Mouse (Mus musculus): ENCODE results near the gene Rptn. TPM values are rescaled to one million over a fixed set of nuclear protein-coding genes. Genes with fewer than 3 reads are reported as not detected.

Gene Rptn
- polyA plus RNA-seq, 2 experiments: not detected

GRCm38 (mm10) chr3:93368171-93368570, 25.3 kb upstream of the Rptn start:
- no peak overlapping the region for H3K4me3 ChIP-seq (replicated peaks; ENCODE audit: low read length)
- TF ChIP-seq POLR2A (IDR thresholded peaks at IDR 0.05; ENCODE audit: borderline replicate concordance, extremely low read depth, insufficient read depth, insufficient read length): no peak
- H3K4me1 ChIP-seq (ENCODE audit: control insufficient read depth, insufficient read depth, low read length): no peaks in the 10 kb centered on the region
- no peaks in the 10 kb centered on the region for H3K36me3 ChIP-seq (ENCODE audit: control insufficient read depth, insufficient read depth, low read length)
- ATAC-seq (ENCODE audit: low FRiP score, low read depth) (no peak), DNase-seq (ENCODE audit: low spot score) (no peak)
- H3K4me2 ChIP-seq (replicated peaks; ENCODE audit: low read depth, low read length, severe bottlenecking): no peak overlapping the region
- WGBS: 52% methylated on average over 1 of the region's 1 CpGs
- H3K27ac ChIP-seq (replicated peaks; ENCODE audit: low read depth, low read length): no peak overlapping the region
- no peaks in the 10 kb centered on the region for H3K9me3 ChIP-seq (ENCODE audit: control insufficient read depth, low read length)
- no peak overlapping the region for H3K9ac ChIP-seq (ENCODE audit: low read depth, low read length, severe bottlenecking)
- no peaks in the 10 kb centered on the region for H3K27me3 ChIP-seq (ENCODE audit: control insufficient read depth, insufficient read depth, low read length)

DNA sequence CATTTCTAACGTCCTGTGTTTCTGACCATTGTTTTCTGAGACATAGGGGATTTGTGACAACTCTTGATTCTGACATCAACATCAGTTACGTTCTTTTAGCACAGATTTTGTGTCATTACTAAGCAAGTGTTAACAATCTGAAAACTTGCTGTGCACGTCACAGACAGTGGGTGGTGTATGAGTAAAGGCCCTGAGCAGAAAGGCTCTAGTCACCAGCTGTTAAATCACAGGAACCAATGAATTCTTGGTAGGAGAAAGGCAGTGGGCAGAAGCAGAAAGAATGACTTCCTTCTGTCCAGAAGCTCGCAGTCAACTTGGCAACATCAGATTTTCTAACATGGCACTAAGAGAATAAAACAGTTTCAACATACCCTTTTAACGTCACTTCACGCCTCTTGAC, 20.1 kb upstream of the Rptn start:
- 70% methylated on average over 6 of the region's 6 CpGs for WGBS
- ATAC-seq (ENCODE audit: low FRiP score, low read depth): no peak

GRCm38 (mm10) chr3:93375196-93375595, 18.3 kb upstream of the Rptn start:
- DNase-seq (ENCODE audit: low spot score) (no peak), ATAC-seq (ENCODE audit: low FRiP score, low read depth) (no peak)
- Histone ChIP-seq H3K27ac (replicated peaks; ENCODE audit: low read depth, low read length) (no peak overlapping the region), H3K9me3 (ENCODE audit: control insufficient read depth, low read length) (no peaks in the 10 kb centered on the region), H3K4me3 (replicated peaks; ENCODE audit: low read length) (no peak overlapping the region), H3K9ac (ENCODE audit: low read depth, low read length, severe bottlenecking) (no peak overlapping the region), H3K27me3 (ENCODE audit: control insufficient read depth, insufficient read depth, low read length) (no peaks in the 10 kb centered on the region), H3K4me1 (ENCODE audit: control insufficient read depth, insufficient read depth, low read length) (no peaks in the 10 kb centered on the region), H3K36me3 (ENCODE audit: control insufficient read depth, insufficient read depth, low read length) (no peaks in the 10 kb centered on the region), H3K4me2 (replicated peaks; ENCODE audit: low read depth, low read length, severe bottlenecking) (no peak overlapping the region)
- WGBS: 70% methylated on average over 1 of the region's 1 CpGs
- no peak for TF ChIP-seq POLR2A (IDR thresholded peaks at IDR 0.05; ENCODE audit: borderline replicate concordance, extremely low read depth, insufficient read depth, insufficient read length)

More for the DNA sequence above, 20.1 kb upstream of the Rptn start:
- H3K4me1 ChIP-seq (ENCODE audit: control insufficient read depth, insufficient read depth, low read length): no peaks in the 10 kb centered on the region
- no peak overlapping the region for H3K4me2 ChIP-seq (replicated peaks; ENCODE audit: low read depth, low read length, severe bottlenecking)
- H3K36me3 ChIP-seq (ENCODE audit: control insufficient read depth, insufficient read depth, low read length): no peaks in the 10 kb centered on the region
- no peak for TF ChIP-seq POLR2A (IDR thresholded peaks at IDR 0.05; ENCODE audit: borderline replicate concordance, extremely low read depth, insufficient read depth, insufficient read length)
- no peak for DNase-seq (ENCODE audit: low spot score)
- no peak overlapping the region for H3K27ac ChIP-seq (replicated peaks; ENCODE audit: low read depth, low read length)
- H3K9me3 ChIP-seq (ENCODE audit: control insufficient read depth, low read length): no peaks in the 10 kb centered on the region
- no peak overlapping the region for H3K4me3 ChIP-seq (replicated peaks; ENCODE audit: low read length)
- H3K9ac ChIP-seq (ENCODE audit: low read depth, low read length, severe bottlenecking): no peak overlapping the region
- H3K27me3 ChIP-seq (ENCODE audit: control insufficient read depth, insufficient read depth, low read length): no peaks in the 10 kb centered on the region

GRCm38 (mm10) chr3:93375601-93376000, 17.9 kb upstream of the Rptn start:
- no peak for TF ChIP-seq POLR2A (IDR thresholded peaks at IDR 0.05; ENCODE audit: borderline replicate concordance, extremely low read depth, insufficient read depth, insufficient read length)
- no peak for DNase-seq (ENCODE audit: low spot score)
- no peak overlapping the region for H3K4me3 ChIP-seq (replicated peaks; ENCODE audit: low read length)
- H3K4me2 ChIP-seq (replicated peaks; ENCODE audit: low read depth, low read length, severe bottlenecking): no peak overlapping the region
- H3K4me1 ChIP-seq (ENCODE audit: control insufficient read depth, insufficient read depth, low read length): no peaks in the 10 kb centered on the region
- H3K27me3 ChIP-seq (ENCODE audit: control insufficient read depth, insufficient read depth, low read length): no peaks in the 10 kb centered on the region
- no peak overlapping the region for H3K9ac ChIP-seq (ENCODE audit: low read depth, low read length, severe bottlenecking)
- WGBS: 81% methylated on average over 5 of the region's 5 CpGs
- ATAC-seq (ENCODE audit: low FRiP score, low read depth): no peak
- H3K27ac ChIP-seq (replicated peaks; ENCODE audit: low read depth, low read length): no peak overlapping the region
- no peaks in the 10 kb centered on the region for H3K9me3 ChIP-seq (ENCODE audit: control insufficient read depth, low read length)
- H3K36me3 ChIP-seq (ENCODE audit: control insufficient read depth, insufficient read depth, low read length): no peaks in the 10 kb centered on the region

DNA sequence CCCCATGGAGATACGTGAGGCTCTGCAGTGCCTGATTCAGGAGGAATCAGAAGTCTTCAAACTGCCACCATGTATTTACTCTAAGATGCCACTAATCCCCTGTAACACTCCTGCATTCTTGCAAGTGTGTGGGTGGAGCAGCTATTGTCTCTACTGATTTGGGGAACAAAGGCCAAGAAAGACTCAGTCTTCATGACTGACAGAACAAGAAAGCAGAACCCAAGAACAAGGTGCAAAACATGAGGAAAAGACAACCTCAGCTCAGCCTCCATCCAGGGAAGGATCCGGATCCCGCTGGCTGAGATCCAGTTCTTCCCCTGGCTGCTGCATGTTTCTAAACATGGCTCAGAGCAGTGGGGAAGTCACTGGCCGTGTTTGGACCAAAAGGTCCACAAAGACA, 15.4 kb upstream of the Rptn start:
- Histone ChIP-seq H3K9me3 (ENCODE audit: control insufficient read depth, low read length) (no peaks in the 10 kb centered on the region), H3K27me3 (ENCODE audit: control insufficient read depth, insufficient read depth, low read length) (no peaks in the 10 kb centered on the region), H3K4me3 (replicated peaks; ENCODE audit: low read length) (no peak overlapping the region), H3K27ac (replicated peaks; ENCODE audit: low read depth, low read length) (no peak overlapping the region), H3K36me3 (ENCODE audit: control insufficient read depth, insufficient read depth, low read length) (no peaks in the 10 kb centered on the region), H3K9ac (ENCODE audit: low read depth, low read length, severe bottlenecking) (no peak overlapping the region), H3K4me1 (ENCODE audit: control insufficient read depth, insufficient read depth, low read length) (no peaks in the 10 kb centered on the region), H3K4me2 (replicated peaks; ENCODE audit: low read depth, low read length, severe bottlenecking) (no peak overlapping the region)
- TF ChIP-seq POLR2A (IDR thresholded peaks at IDR 0.05; ENCODE audit: borderline replicate concordance, extremely low read depth, insufficient read depth, insufficient read length): no peak
- WGBS: 75% methylated on average over 4 of the region's 4 CpGs
- ATAC-seq (ENCODE audit: low FRiP score, low read depth) (no peak), DNase-seq (ENCODE audit: low spot score) (no peak)

DNA sequence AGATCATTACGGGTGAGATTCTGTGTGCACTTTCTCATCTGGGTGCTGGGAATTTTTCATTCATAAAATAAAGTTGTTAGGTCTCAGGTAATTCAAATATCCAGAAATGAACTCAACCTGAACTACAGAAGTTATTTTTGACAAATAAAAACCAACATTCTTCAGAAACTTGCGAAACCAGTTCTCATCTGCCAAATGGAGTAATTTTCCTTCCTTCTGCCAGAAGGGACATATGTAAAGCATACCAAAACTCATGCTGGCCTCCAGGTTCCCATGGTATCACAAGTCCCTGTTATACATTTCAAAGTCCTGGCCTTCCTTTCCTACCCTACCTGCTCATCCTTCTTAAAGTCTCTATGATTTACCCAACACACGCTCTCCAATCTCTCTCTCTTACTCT, 10.4 kb downstream of the Rptn start:
- H3K27ac ChIP-seq (replicated peaks; ENCODE audit: low read depth, low read length): no peak overlapping the region
- 87% methylated on average over 3 of the region's 3 CpGs for WGBS
- no peak for ATAC-seq (ENCODE audit: low FRiP score, low read depth)

More for the DNA sequence above, 10.4 kb downstream of the Rptn start:
- no peaks in the 10 kb centered on the region for H3K36me3 ChIP-seq (ENCODE audit: control insufficient read depth, insufficient read depth, low read length)
- no peaks in the 10 kb centered on the region for H3K4me1 ChIP-seq (ENCODE audit: control insufficient read depth, insufficient read depth, low read length)
- no peaks in the 10 kb centered on the region for H3K27me3 ChIP-seq (ENCODE audit: control insufficient read depth, insufficient read depth, low read length)
- H3K4me2 ChIP-seq (replicated peaks; ENCODE audit: low read depth, low read length, severe bottlenecking): no peak overlapping the region
- no peak for TF ChIP-seq POLR2A (IDR thresholded peaks at IDR 0.05; ENCODE audit: borderline replicate concordance, extremely low read depth, insufficient read depth, insufficient read length)
- H3K4me3 ChIP-seq (replicated peaks; ENCODE audit: low read length): no peak overlapping the region
- DNase-seq (ENCODE audit: low spot score): peak; percentile 41
- H3K9ac ChIP-seq (ENCODE audit: low read depth, low read length, severe bottlenecking): no peak overlapping the region
- no peaks in the 10 kb centered on the region for H3K9me3 ChIP-seq (ENCODE audit: control insufficient read depth, low read length)

Data from limb, embryonic 14.5 days (tissue).